Mouse (Mus musculus) cerebellum, adult 11 months (tissue): ENCODE measurements at regions not wholly inside any gene's neighbourhood (a gene's known extent, or its start where the extent isn't known, plus 50 kb on each side); places are given as distances from the start of the nearest gene placed in this dataset.
"Not testable (repeated sequence)": the region's sequence is repeated elsewhere in the genome, so short reads cannot be mapped to it uniquely, and the experiment has no call there.

ENCODE experiments used
- DNase-seq: peaks from one replicate; pipeline ENCODE4 v3.0.0; 2022

GRCm38 (mm10) chr10:46629876-46630275 lies 1052.2 kb downstream of the Hace1 start:
- DNase-seq, result no peak

- DNase-seq, result no peak
These were observed 1085.4 kb downstream of the Hace1 start for GRCm38 (mm10) chr10:46663041-46663440.

GRCm38 (mm10) chr10:46689823-46690372 lies 1112.3 kb downstream of the Hace1 start:
- not testable (repeated sequence) for DNase-seq

GRCm38 (mm10) chr10:46692661-46693060 lies 1115.0 kb downstream of the Hace1 start:
- DNase-seq, result no peak

- DNase-seq, result peak; percentile 2
These were observed 1120.0 kb downstream of the Hace1 start for GRCm38 (mm10) chr10:46697363-46698246.

- DNase-seq, result no peak
These were observed 1123.6 kb downstream of the Hace1 start for GRCm38 (mm10) chr10:46701221-46701620.

GRCm38 (mm10) chr10:46708022-46708421 lies 1130.4 kb downstream of the Hace1 start:
- not testable (repeated sequence) for DNase-seq

GRCm38 (mm10) chr10:46712690-46713089 lies 1135.1 kb downstream of the Hace1 start:
- no peak for DNase-seq

- no peak for DNase-seq
These were observed 1140.9 kb downstream of the Hace1 start for GRCm38 (mm10) chr10:46718349-46719087.

GRCm38 (mm10) chr10:46719088-46719469 lies 1141.5 kb downstream of the Hace1 start:
- no peak for DNase-seq

GRCm38 (mm10) chr10:46723666-46724065 lies 1146.0 kb downstream of the Hace1 start:
- DNase-seq, result no peak

GRCm38 (mm10) chr10:46730601-46731000 lies 1153.0 kb downstream of the Hace1 start:
- DNase-seq, result no peak

GRCm38 (mm10) chr10:46733760-46734265 lies 1156.2 kb downstream of the Hace1 start:
- no peak for DNase-seq

GRCm38 (mm10) chr10:46741098-46741497 lies 1163.5 kb downstream of the Hace1 start:
- DNase-seq, result no peak

GRCm38 (mm10) chr10:46742131-46742530 lies 1164.5 kb downstream of the Hace1 start:
- DNase-seq, result no peak

GRCm38 (mm10) chr10:46760923-46761322 lies 1183.3 kb downstream of the Hace1 start:
- DNase-seq, result no peak

GRCm38 (mm10) chr10:46778729-46779128 lies 1201.1 kb downstream of the Hace1 start:
- DNase-seq, result no peak

GRCm38 (mm10) chr10:46785723-46786122 lies 1208.1 kb downstream of the Hace1 start:
- DNase-seq, result not testable (repeated sequence)

- no peak for DNase-seq
These were observed 1236.6 kb downstream of the Hace1 start for GRCm38 (mm10) chr10:46814271-46814670.

- no peak for DNase-seq
These were observed 1241.5 kb downstream of the Hace1 start for GRCm38 (mm10) chr10:46819133-46819532.

GRCm38 (mm10) chr10:46819965-46820364 lies 1242.3 kb downstream of the Hace1 start:
- no peak for DNase-seq

GRCm38 (mm10) chr10:46823837-46824236 lies 1246.2 kb downstream of the Hace1 start:
- DNase-seq, result no peak

GRCm38 (mm10) chr10:46826012-46826411 lies 1248.4 kb downstream of the Hace1 start:
- DNase-seq, result no peak
